Mouse (Mus musculus) stomach, postnatal 0 days (tissue): ENCODE data around the gene Serpina3k.

Experiments
- CTCF ChIP-seq: IDR thresholded peaks from 2 replicates; pipeline ENCODE4 v1.5.1; 2016; ENCODE audit warnings: antibody characterized with exemption, low read depth, mild to moderate bottlenecking, moderate library complexity
- EP300 ChIP-seq: optimal IDR thresholded peaks from 2 replicates; pipeline ENCODE3; 2016; ENCODE audit warnings: antibody characterized with exemption

DNA sequence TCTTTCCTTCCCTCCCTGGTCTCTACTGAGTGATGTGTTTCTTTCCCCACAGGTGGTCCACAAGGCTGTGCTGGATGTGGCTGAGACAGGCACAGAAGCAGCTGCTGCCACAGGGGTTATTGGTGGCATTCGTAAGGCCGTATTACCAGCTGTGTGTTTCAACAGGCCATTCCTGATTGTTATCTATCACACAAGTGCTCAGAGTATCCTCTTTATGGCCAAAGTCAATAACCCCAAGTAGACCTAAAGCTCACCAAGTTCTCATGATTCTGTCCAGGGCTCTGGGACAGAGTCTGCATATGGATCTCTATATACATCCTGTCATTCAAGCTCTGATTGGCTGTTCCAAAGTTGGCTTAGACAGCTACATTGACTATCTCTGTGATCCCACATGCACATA, 6.9 kb downstream of the Serpina3k start:
- TF ChIP-seq CTCF, result no peak
- TF ChIP-seq EP300, result no peak
